Mouse (Mus musculus): ENCODE results near the gene Ggnbp2. TPM values are rescaled to one million over a fixed set of nuclear protein-coding genes. Genes with fewer than 3 reads are reported as not detected.

Gene Ggnbp2
- polyA plus RNA-seq, 1 experiment from 2014 or later, result 41.7 TPM

- H3K27me3 ChIP-seq (replicated peaks), result peaks cover 34% of the 10 kb centered on the region
- no peak overlapping the region for H3K9ac ChIP-seq
- no peak for ATAC-seq (ENCODE audit: extremely low read depth, insufficient number of reproducible peaks, low FRiP score, low TSS enrichment)
Observed at GRCm38 (mm10) chr11:84793545-84793944, 77.1 kb downstream of the Ggnbp2 start.

GRCm38 (mm10) chr11:84790383-84790782, 80.2 kb downstream of the Ggnbp2 start:
- Histone ChIP-seq H3K4me2 (no peak overlapping the region), H3K27me3 (replicated peaks) (peaks cover 24% of the 10 kb centered on the region; the same call in 1 of the 2 replicates), H3K4me3 (no peak overlapping the region), H3K9ac (no peak overlapping the region), H3K36me3 (no peaks in the 10 kb centered on the region), H3K9me3 (no peaks in the 10 kb centered on the region), H3K27ac (replicated peaks) (no peak overlapping the region), H3K4me1 (no peaks in the 10 kb centered on the region)
- no peak for ATAC-seq (ENCODE audit: extremely low read depth, insufficient number of reproducible peaks, low FRiP score, low TSS enrichment)
- whole genome bisulfite sequencing, result 59% methylated on average over 6 of the region's 6 CpGs

More at GRCm38 (mm10) chr11:84793545-84793944, 77.1 kb downstream of the Ggnbp2 start:
- H3K36me3 ChIP-seq, result no peaks in the 10 kb centered on the region
- H3K4me1 ChIP-seq, result no peaks in the 10 kb centered on the region
- no peak overlapping the region for H3K27ac ChIP-seq (replicated peaks)
- H3K4me2 ChIP-seq, result no peak overlapping the region
- no peak overlapping the region for H3K4me3 ChIP-seq
- no peaks in the 10 kb centered on the region for H3K9me3 ChIP-seq

Small RNA genes lying within 50 kb of the gene (microRNA-seq; reads per million reads assigned to microRNA genes)
- not detected for gene Gm23564

Other genes with a start within 250 kb of the Ggnbp2 start
- 16.3 and 17.8 TPM in 2 replicates for gene Mrm1, start 51.3 kb downstream of the Ggnbp2 start, polyA plus RNA-seq (2015; fragmentation: Nextera tagmentation; extraction: Ambion mirVana)
- 31.6 and 34.0 TPM in 2 replicates for gene Dhrs11, start 41.8 kb downstream of the Ggnbp2 start, polyA plus RNA-seq (2015; fragmentation: Nextera tagmentation; extraction: Ambion mirVana)
- 5.7 TPM in 2 replicates for gene Myo19, start 9.3 kb upstream of the Ggnbp2 start, polyA plus RNA-seq (2015; fragmentation: Nextera tagmentation; extraction: Ambion mirVana)
- 2.9 and 3.1 TPM in 2 replicates for gene Pigw, start 9.5 kb upstream of the Ggnbp2 start, polyA plus RNA-seq (2015; fragmentation: Nextera tagmentation; extraction: Ambion mirVana)
- gene Znhit3, start 45.5 kb upstream of the Ggnbp2 start, polyA plus RNA-seq (2015; fragmentation: Nextera tagmentation; extraction: Ambion mirVana), result 38.6 and 46.0 TPM in 2 replicates
- gene Car4, start 87.0 kb upstream of the Ggnbp2 start, polyA plus RNA-seq (2015; fragmentation: Nextera tagmentation; extraction: Ambion mirVana), result 2.5 and 3.0 TPM in 2 replicates